Mouse (Mus musculus) hindbrain, embryonic 12.5 days (tissue): ENCODE measurements around the gene Pla2g2c. TPM values are rescaled to one million over a fixed set of nuclear protein-coding genes. Genes with fewer than 3 reads are reported as not detected.

Source experiments
- ATAC-seq: fragments of 200-750 bp; cut with Nextera tagmentation; 2 replicates; pipeline ENCODE4 v1.8.0; 2017; ENCODE audit warnings: moderate TSS enrichment; ENCODE audit not compliant: low FRiP score
- H3K27ac ChIP-seq: fragments of 300-500 bp; sonication (generic); 2 replicates; pipeline ENCODE4 v1.5.1; 2016; ENCODE audit warnings: mild to moderate bottlenecking
- H3K27me3 ChIP-seq: fragments of 300-500 bp; sonication (generic); 2 replicates; pipeline ENCODE4 v1.6.1; 2016; ENCODE audit warnings: mild to moderate bottlenecking
- H3K36me3 ChIP-seq: fragments of 300-500 bp; sonication (generic); 2 replicates; pipeline ENCODE4 v1.6.1; 2016; ENCODE audit warnings: mild to moderate bottlenecking
- H3K4me1 ChIP-seq: fragments of 300-500 bp; sonication (generic); 2 replicates; pipeline ENCODE4 v1.6.1; 2016
- H3K4me2 ChIP-seq: fragments of 300-500 bp; sonication (generic); replicated peaks from 2 replicates; pipeline ENCODE4 v1.6.1; 2016; ENCODE audit warnings: mild to moderate bottlenecking
- H3K4me3 ChIP-seq: fragments of 300-500 bp; sonication (generic); 2 replicates; pipeline ENCODE4 v1.5.1; 2016; ENCODE audit warnings: mild to moderate bottlenecking
- H3K9ac ChIP-seq: fragments of 300-500 bp; sonication (generic); 2 replicates; pipeline ENCODE4 v1.6.1; 2016; ENCODE audit warnings: mild to moderate bottlenecking, moderate library complexity
- H3K9me3 ChIP-seq: fragments of 300-500 bp; sonication (generic); replicated peaks from 2 replicates; pipeline ENCODE4 v1.6.1; 2016; ENCODE audit warnings: mild to moderate bottlenecking
- WGBS: fragments of 180-500 bp; shearing (Covaris S2); methylation state at CpG from one replicate; pipeline ENCODE4 v1.1.7; 2016; 5-methylcytosine and 5-hydroxymethylcytosine counted together
- polyA plus RNA-seq: library from polyadenylated mRNA; unstranded; fragments of >200 nt; fragmentation: Nextera tagmentation; extraction: Ambion mirVana; gene quantifications from 2 replicates; pipeline ENCODE4 v1.2.1, GENCODE M21; 2016

Pla2g2c gene
- polyA plus RNA-seq, 1 experiment from 2014 or later = 0.46 TPM

DNA sequence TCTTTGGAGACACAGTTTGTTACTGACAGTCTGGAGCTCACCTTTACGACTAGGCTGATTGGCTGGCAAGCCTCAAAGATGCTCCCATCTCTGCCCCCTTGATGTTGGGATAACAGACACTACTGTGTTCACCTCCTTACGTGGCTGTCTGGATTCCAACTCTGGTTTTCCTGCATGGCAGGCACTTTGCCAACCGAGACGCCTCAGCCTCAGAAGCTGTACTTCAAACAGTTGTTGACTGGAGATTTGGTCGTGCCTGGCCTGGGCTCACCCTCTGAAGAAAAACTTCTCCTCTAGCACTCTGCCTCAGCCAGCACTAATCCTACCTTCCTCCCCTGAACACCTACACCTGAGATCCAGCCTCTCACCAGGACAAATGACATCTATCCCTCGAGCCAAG is 66.9 kb downstream of the Pla2g2c start:
- no peak overlapping the region for H3K27ac ChIP-seq
- no peaks in the 10 kb centered on the region for H3K4me1 ChIP-seq
- no peak overlapping the region for H3K9ac ChIP-seq
- no peak overlapping the region for H3K4me3 ChIP-seq
- no peak for ATAC-seq
- 0 out of 2 replicates have a peak, but pooled peaks cover 3% of the 10 kb centered on the region for H3K27me3 ChIP-seq
- no peaks in the 10 kb centered on the region for H3K9me3 ChIP-seq
- WGBS = 82% methylated on average over 6 of the region's 6 CpGs
- no peaks in the 10 kb centered on the region for H3K36me3 ChIP-seq
- H3K4me2 ChIP-seq = no peak overlapping the region

GRCm38 (mm10) chr4:138792599-138792998 is 68.0 kb downstream of the Pla2g2c start:
- Histone ChIP-seq H3K9me3 (no peaks in the 10 kb centered on the region), H3K4me2 (no peak overlapping the region), H3K27ac (no peak overlapping the region), H3K36me3 (no peaks in the 10 kb centered on the region), H3K4me1 (no peaks in the 10 kb centered on the region), H3K4me3 (no peak overlapping the region), H3K9ac (no peak overlapping the region), H3K27me3 (0 out of 2 replicates have a peak, but pooled peaks cover 3% of the 10 kb centered on the region)
- ATAC-seq = no peak
- 69% methylated on average over 9 of the region's 9 CpGs for WGBS

- H3K27ac ChIP-seq = no peak overlapping the region
- H3K4me2 ChIP-seq = no peak overlapping the region
- no peak overlapping the region for H3K4me3 ChIP-seq
- no peak for ATAC-seq
- H3K36me3 ChIP-seq = no peaks in the 10 kb centered on the region
- H3K4me1 ChIP-seq = no peaks in the 10 kb centered on the region
- whole genome bisulfite sequencing = 65% methylated on average over 2 of the region's 2 CpGs
- H3K9me3 ChIP-seq = no peaks in the 10 kb centered on the region
- H3K9ac ChIP-seq = no peak overlapping the region
- 0 out of 2 replicates have a peak, but pooled peaks cover 3% of the 10 kb centered on the region for H3K27me3 ChIP-seq
Observed at GRCm38 (mm10) chr4:138793276-138793675, 68.7 kb downstream of the Pla2g2c start.

DNA sequence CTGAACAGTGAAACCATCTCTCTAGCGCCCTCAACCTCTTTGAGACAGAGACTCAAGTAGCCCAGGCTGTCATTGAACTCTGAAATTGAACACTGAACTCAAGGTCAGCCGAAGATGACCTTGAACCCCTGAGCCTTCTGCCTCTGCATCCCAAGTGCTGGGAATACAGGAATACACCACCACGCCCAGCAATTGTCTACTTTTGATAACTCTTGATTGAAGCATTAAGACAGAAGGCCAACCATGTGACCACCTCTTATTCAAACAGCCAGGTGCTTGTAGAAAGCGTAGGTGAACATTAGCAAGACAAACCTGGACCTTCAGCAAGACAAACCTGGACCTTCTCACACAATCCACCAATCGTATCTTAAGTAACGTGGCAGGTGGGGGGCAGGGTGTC is 69.8 kb downstream of the Pla2g2c start:
- H3K27ac ChIP-seq = no peak overlapping the region
- no peak overlapping the region for H3K4me3 ChIP-seq
- H3K36me3 ChIP-seq = no peaks in the 10 kb centered on the region
- H3K4me1 ChIP-seq = no peaks in the 10 kb centered on the region
- H3K9ac ChIP-seq = no peak overlapping the region
- ATAC-seq = no peak
- H3K4me2 ChIP-seq = no peak overlapping the region
- 87% methylated on average over 6 of the region's 6 CpGs for WGBS
- 0 out of 2 replicates have a peak, but pooled peaks cover 3% of the 10 kb centered on the region for H3K27me3 ChIP-seq
- no peaks in the 10 kb centered on the region for H3K9me3 ChIP-seq

Other genes starting within 250 kb of the Pla2g2c start
- gene Vwa5b1, start 88.9 kb upstream of the Pla2g2c start, polyA plus RNA-seq = 0.87 and 1.0 TPM in 2 replicates
- 3.8 and 4.5 TPM in 2 replicates for gene Ubxn10, start 12.4 kb downstream of the Pla2g2c start, polyA plus RNA-seq
- gene Pla2g2f, start 32.8 kb downstream of the Pla2g2c start, polyA plus RNA-seq = 0.14 TPM in 1 of 2 replicates, not detected in the other
- 0.61 and 0.91 TPM in 2 replicates for gene Pla2g2d, start 50.9 kb downstream of the Pla2g2c start, polyA plus RNA-seq
- not detected in 2 replicates for gene Pla2g5, start 138.7 kb downstream of the Pla2g2c start, polyA plus RNA-seq
- not detected in 2 replicates for gene Gm13030, start 149.2 kb downstream of the Pla2g2c start, polyA plus RNA-seq
- gene Pla2g2e, start 153.2 kb downstream of the Pla2g2c start, polyA plus RNA-seq = not detected in 2 replicates
- gene Otud3, start 189.2 kb downstream of the Pla2g2c start, polyA plus RNA-seq = 3.3 and 4.0 TPM in 2 replicates
- gene Rnf186, start 242.3 kb downstream of the Pla2g2c start, polyA plus RNA-seq = not detected in 2 replicates
- gene Tmco4, start 248.1 kb downstream of the Pla2g2c start, polyA plus RNA-seq = 1.1 and 1.4 TPM in 2 replicates